Mouse (Mus musculus) inflammation-experienced regulatory T-cells, adult 6 months (primary cell): ENCODE data around the gene Zfp217. TPM values are rescaled to one million over a fixed set of nuclear protein-coding genes. Genes with fewer than 3 reads are reported as not detected.

Experiments
- ATAC-seq: one replicate; pipeline ENCODE4 v1.8.0; 2017
- polyA plus RNA-seq, 3 experiments: library from polyadenylated mRNA; unstranded; fragments of 100-300 nt; shearing (Covaris generic); gene quantifications; one replicate each; pipeline ENCODE4 v1.2.1; 2017

Zfp217 gene
- polyA plus RNA-seq, 3 experiments from 2014 or later, result 8.6 to 11.1 (median 8.6) TPM

GRCm38 (mm10) chr2:170158251-170158650 is 10.3 kb upstream of the Zfp217 start:
- ATAC-seq, result peak; percentile 16

- ATAC-seq, result peak; percentile 30
Observed at GRCm38 (mm10) chr2:170157280-170158200, 9.6 kb upstream of the Zfp217 start.

- ATAC-seq, result peak; percentile 65
Observed at GRCm38 (mm10) chr2:170155089-170155740, 7.3 kb upstream of the Zfp217 start.

- ATAC-seq, result no peak
Observed at GRCm38 (mm10) chr2:170154738-170155088, 6.8 kb upstream of the Zfp217 start.

- ATAC-seq, result no peak
Observed at GRCm38 (mm10) chr2:170154301-170154721, 6.4 kb upstream of the Zfp217 start.

GRCm38 (mm10) chr2:170153421-170154271 is 5.7 kb upstream of the Zfp217 start:
- peak; percentile 24 for ATAC-seq

GRCm38 (mm10) chr2:170152856-170153255 is 5.0 kb upstream of the Zfp217 start:
- no peak for ATAC-seq

- no peak for ATAC-seq
Observed at GRCm38 (mm10) chr2:170152036-170152686, 4.3 kb upstream of the Zfp217 start.

GRCm38 (mm10) chr2:170151470-170151869 is 3.6 kb upstream of the Zfp217 start:
- ATAC-seq, result no peak

- ATAC-seq, result no peak
Observed at GRCm38 (mm10) chr2:170148828-170149227, 925 bp upstream of the Zfp217 start.

- peak; percentile 8 for ATAC-seq
Observed at GRCm38 (mm10) chr2:170147170-170147569, 733 bp downstream of the Zfp217 start.

- ATAC-seq, result no peak
Observed at GRCm38 (mm10) chr2:170144343-170144742, 3.6 kb downstream of the Zfp217 start.

GRCm38 (mm10) chr2:170143861-170144260 is 4.0 kb downstream of the Zfp217 start:
- ATAC-seq, result no peak

GRCm38 (mm10) chr2:170142542-170142941 is 5.4 kb downstream of the Zfp217 start:
- no peak for ATAC-seq

GRCm38 (mm10) chr2:170141481-170141880 is 6.4 kb downstream of the Zfp217 start:
- no peak for ATAC-seq

- no peak for ATAC-seq
Observed at GRCm38 (mm10) chr2:170139411-170140046, 8.4 kb downstream of the Zfp217 start.

- ATAC-seq, result no peak
Observed at GRCm38 (mm10) chr2:170136928-170137327, 11.0 kb downstream of the Zfp217 start.

GRCm38 (mm10) chr2:170135820-170136219 is 12.1 kb downstream of the Zfp217 start:
- no peak for ATAC-seq

- ATAC-seq, result no peak
Observed at GRCm38 (mm10) chr2:170134026-170134690, 13.7 kb downstream of the Zfp217 start.

GRCm38 (mm10) chr2:170133093-170133731 is 14.7 kb downstream of the Zfp217 start:
- ATAC-seq, result peak; percentile 14

- ATAC-seq, result no peak
Observed at GRCm38 (mm10) chr2:170132716-170133092, 15.2 kb downstream of the Zfp217 start.
